Mouse (Mus musculus): Measurements from ENCODE around the gene Olfr1089.

Olfr1089 gene

DNA sequence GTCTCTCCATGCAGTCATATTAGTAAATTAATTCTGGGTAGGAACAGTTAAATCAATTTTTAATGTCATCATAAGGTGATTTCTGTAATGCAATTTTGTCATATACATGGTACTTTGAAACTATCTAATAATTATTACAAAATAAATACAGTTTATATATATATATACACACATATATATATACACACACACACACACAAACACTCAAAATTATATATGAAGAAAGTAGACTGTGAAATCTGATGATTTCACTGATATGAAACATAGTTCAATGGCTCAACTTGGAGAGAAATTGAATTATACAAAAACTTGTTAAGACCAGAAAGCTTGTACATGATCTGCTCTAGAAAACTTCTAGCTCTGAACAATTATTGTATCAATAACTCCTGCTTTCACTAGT is at the start of gene Olfr1089:
TSS of gene Olfr1089 (minus strand) at position 101 of the 400 bp plus-strand sequence.
- in situ Hi-C loops (cut with MboI; ENCODE audit: low pct_unique_long_range_greater_than_20kb in 1 of 2, low sequenced_read_pairs in 2 of 2, unreplicated experiment in 1 of 2), result no loop called here

DNA sequence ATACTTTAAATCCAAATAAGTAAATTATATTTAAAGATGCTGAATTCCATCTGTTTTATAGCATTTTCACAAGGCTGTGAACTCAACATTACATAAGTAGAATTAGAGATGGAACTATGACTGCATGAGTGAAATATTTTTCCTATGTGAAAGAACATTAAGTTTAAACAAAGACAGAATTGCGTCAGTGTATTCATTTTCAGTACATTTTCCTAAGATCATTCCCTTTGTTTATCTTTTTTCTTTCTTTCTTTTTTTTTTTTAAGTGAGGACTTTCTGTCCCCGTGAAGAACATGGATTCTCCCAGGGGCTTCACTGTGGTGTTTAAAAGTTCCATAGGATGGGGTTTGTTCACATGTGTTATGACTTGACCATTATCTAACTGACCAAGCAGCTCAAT is 48.7 kb upstream of the Olfr1089 start, which contains the start of gene Olfr1093:
TSS of gene Olfr1093 (plus strand) at position 301 of the 400 bp plus-strand sequence.
- in situ Hi-C loops (cut with MboI; ENCODE audit: low pct_unique_long_range_greater_than_20kb in 1 of 2, low sequenced_read_pairs in 2 of 2, unreplicated experiment in 1 of 2), result no loop called here

DNA sequence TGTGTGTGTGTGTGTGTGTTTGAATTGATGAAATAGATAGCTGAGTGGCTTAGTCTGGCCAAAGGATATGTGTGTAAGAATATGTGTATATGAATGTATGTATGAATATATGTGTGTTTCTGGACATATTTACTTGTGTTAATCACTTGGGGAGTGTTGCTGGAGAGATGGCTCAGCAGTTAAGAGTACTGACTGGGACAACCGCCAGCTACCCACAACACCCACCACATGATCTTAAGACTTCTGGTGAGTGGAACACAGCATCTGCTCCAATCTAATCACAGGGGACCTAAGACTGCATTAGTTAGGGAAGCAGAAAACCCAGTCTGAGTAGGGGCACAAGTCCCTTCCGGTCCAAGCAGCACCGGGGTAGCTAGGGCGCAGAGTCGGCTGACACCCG is 27.5 kb upstream of the Olfr1089 start:
- in situ Hi-C loops (cut with MboI; ENCODE audit: low pct_unique_long_range_greater_than_20kb in 1 of 2, low sequenced_read_pairs in 2 of 2, unreplicated experiment in 1 of 2), result no loop called here

DNA sequence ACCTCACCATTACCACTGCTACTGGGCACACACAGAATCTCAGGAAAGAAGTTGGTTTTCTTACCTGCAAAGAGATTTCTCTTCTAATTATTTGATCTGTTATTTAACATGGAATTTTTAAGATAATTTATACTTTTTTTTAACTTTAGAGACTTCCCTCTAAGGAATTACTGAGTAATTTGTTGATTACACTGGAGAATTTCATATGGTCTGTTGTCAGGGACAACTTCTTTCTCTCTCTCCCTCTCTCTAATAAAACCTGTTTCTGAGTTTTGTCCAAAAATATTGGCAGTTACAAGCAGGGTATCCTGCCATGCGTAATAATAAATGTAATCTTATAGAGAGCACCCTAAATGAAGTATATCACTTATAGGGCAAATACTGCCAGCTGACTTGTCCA is 25.4 kb upstream of the Olfr1089 start, which contains the start of gene Olfr1090:
TSS of gene Olfr1090 (minus strand) at position 101 of the 400 bp plus-strand sequence.
- in situ Hi-C loops (cut with MboI; ENCODE audit: low pct_unique_long_range_greater_than_20kb in 1 of 2, low sequenced_read_pairs in 2 of 2, unreplicated experiment in 1 of 2), result no loop called here

DNA sequence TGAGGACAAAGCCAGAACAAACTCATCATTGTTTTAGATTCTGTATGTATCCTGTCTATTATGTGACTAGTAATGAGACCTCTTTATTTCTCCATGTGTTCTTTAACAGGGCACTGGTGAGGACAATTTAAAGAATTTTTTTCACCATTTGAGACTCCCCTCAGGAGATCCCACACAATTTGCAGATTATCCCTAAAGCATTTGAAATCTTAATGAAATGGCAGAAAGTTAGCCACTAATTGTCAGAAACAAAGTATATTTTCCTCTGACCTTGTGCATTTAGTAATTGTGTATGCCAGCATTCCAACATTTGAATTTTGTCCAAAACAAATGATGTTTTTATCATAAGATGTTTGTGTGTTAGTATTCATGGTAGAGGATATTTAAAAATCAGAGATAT is 35.2 kb downstream of the Olfr1089 start, which contains the start of gene Olfr1087:
TSS of gene Olfr1087 (minus strand) at position 101 of the 400 bp plus-strand sequence.
- in situ Hi-C loops (cut with MboI; ENCODE audit: low pct_unique_long_range_greater_than_20kb in 1 of 2, low sequenced_read_pairs in 2 of 2, unreplicated experiment in 1 of 2), result no loop called here
